Mouse (Mus musculus) thymus, postnatal 25 days (tissue): ENCODE measurements around the gene Gm17018.
"Not testable (repeated sequence)": the region's sequence is repeated elsewhere in the genome, so short reads cannot be mapped to it uniquely, and the experiment has no call there.

Experiments used
- DNase-seq: peaks from one replicate; pipeline ENCODE4 v3.0.0; 2022

The Gm17018 gene

GRCm38 (mm10) chr19:45560153-45560890, at the start of gene Gm17018, which contains the start of gene Poll:
Gene Gm17018, plus strand, starts transcription at chr19:45560615.
Gene Poll, minus strand, starts transcription at chr19:45560531.
- peak; percentile 78 for DNase-seq

GRCm38 (mm10) chr19:45510680-45511079, 49.7 kb upstream of the Gm17018 start:
- no peak for DNase-seq

- no peak for DNase-seq
Observed at GRCm38 (mm10) chr19:45511406-45511805, 49.0 kb upstream of the Gm17018 start.

- no peak for DNase-seq
Observed at GRCm38 (mm10) chr19:45515341-45515740, 45.1 kb upstream of the Gm17018 start.

- no peak for DNase-seq
Observed at GRCm38 (mm10) chr19:45516264-45516663, 44.2 kb upstream of the Gm17018 start.

- no peak for DNase-seq
Observed at GRCm38 (mm10) chr19:45527382-45527781, 33.0 kb upstream of the Gm17018 start.

GRCm38 (mm10) chr19:45527931-45528534, 32.4 kb upstream of the Gm17018 start:
- DNase-seq = peak; percentile 66

- no peak for DNase-seq
Observed at GRCm38 (mm10) chr19:45529294-45529693, 31.1 kb upstream of the Gm17018 start.

GRCm38 (mm10) chr19:45530200-45530995, 30.0 kb upstream of the Gm17018 start:
- DNase-seq = no peak

- DNase-seq = no peak
Observed at GRCm38 (mm10) chr19:45531554-45531953, 28.9 kb upstream of the Gm17018 start.

GRCm38 (mm10) chr19:45533617-45534016, 26.8 kb upstream of the Gm17018 start:
- no peak for DNase-seq

GRCm38 (mm10) chr19:45535214-45535735, 25.1 kb upstream of the Gm17018 start:
- DNase-seq = no peak

GRCm38 (mm10) chr19:45535929-45536328, 24.5 kb upstream of the Gm17018 start:
- DNase-seq = no peak

- DNase-seq = peak; percentile 71
Observed at GRCm38 (mm10) chr19:45537505-45537904, 22.9 kb upstream of the Gm17018 start.

- peak; percentile 50 for DNase-seq
Observed at GRCm38 (mm10) chr19:45540657-45541408, 19.6 kb upstream of the Gm17018 start.

GRCm38 (mm10) chr19:45541409-45542041, 18.9 kb upstream of the Gm17018 start:
- peak; percentile 72 for DNase-seq

GRCm38 (mm10) chr19:45542061-45542460, 18.4 kb upstream of the Gm17018 start:
- DNase-seq = no peak

- DNase-seq = peak; percentile 34
Observed at GRCm38 (mm10) chr19:45544152-45544924, 16.1 kb upstream of the Gm17018 start.

GRCm38 (mm10) chr19:45544925-45545321, 15.5 kb upstream of the Gm17018 start:
- peak; percentile 82 for DNase-seq

- DNase-seq = not testable (repeated sequence)
Observed at GRCm38 (mm10) chr19:45548196-45548595, 12.2 kb upstream of the Gm17018 start.
